Mouse (Mus musculus) C3H10T1/2 (cell line): ENCODE results near the gene Pramel1. TPM values are rescaled to one million over a fixed set of nuclear protein-coding genes. Genes with fewer than 3 reads are reported as not detected.

ENCODE experiments used
- polyA plus RNA-seq, 2 experiments: library from polyadenylated mRNA; unstranded; fragments of >200 nt; fragmentation: generic; extraction: Trizol; gene quantifications; one replicate each; pipeline ENCODE4 v1.2.1; 2012; ENCODE audit warnings: missing spikeins in 2 of 2

Pramel1 gene
- polyA plus RNA-seq, result not detected

GRCm38 (mm10) chr4:143394181-143394580 lies at the start of gene Pramel1:
Pramel1 (plus strand) TSS chr4:143394428.

DNA sequence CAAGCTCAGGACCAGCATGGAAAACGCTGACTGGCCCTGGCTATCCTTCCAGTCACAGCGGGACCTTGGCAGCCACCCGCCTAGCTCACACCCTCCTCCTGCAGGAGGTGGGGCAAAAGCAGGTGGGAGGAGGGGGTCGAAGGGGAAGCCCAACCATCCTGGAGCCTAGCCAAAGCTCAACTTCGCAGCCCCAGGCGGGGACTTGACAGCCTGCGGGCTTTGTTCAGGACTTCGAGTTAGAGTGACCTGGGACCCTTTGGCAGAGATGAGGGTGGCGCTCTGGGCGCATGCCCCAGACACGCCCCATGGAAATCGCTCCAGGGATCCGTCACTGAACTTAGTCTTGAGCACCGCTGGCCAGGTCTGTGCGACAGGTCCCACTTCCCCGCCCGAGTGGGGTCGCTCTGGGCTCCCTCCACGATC lies 44.7 kb upstream of the Pramel1 start, which contains the start of gene Lrrc38:
Lrrc38 (plus strand) TSS at position 274 of the 423 bp plus-strand sequence.

GRCm38 (mm10) chr4:143412219-143413092 lies 18.2 kb downstream of the Pramel1 start, which contains the start of gene Pramef8:
Pramef8 (plus strand) TSS chr4:143412426.

Other genes starting within 250 kb of the Pramel1 start
- gene Prdm2, start 181.4 kb upstream of the Pramel1 start, polyA plus RNA-seq, result 10 to 100 TPM in 1 of 2 experiments, 1 to 10 TPM in 1; 1.5 to 11.1 TPM
- 10 to 100 TPM; 24.8 to 73.1 TPM for gene Pdpn, start 94.9 kb upstream of the Pramel1 start, polyA plus RNA-seq
- not detected for gene Lrrc38, start 44.7 kb upstream of the Pramel1 start, polyA plus RNA-seq
- gene Pramef8, start 18.0 kb downstream of the Pramel1 start, polyA plus RNA-seq, result 10 to 100 TPM in 1 of 2 experiments, 1 to 10 TPM in 1; 2.0 to 13.9 TPM
- not detected for gene Oog4, start 55.9 kb downstream of the Pramel1 start, polyA plus RNA-seq
- not detected for gene Gm13043, start 116.9 kb downstream of the Pramel1 start, polyA plus RNA-seq
- gene Gm13040, start 141.5 kb downstream of the Pramel1 start, polyA plus RNA-seq, result under 1 TPM in 1 of 2 experiments, not detected in 1; 0.04 TPM
- gene BC080695, start 157.3 kb downstream of the Pramel1 start, polyA plus RNA-seq, result not detected
- not detected for gene Gm13057, start 157.3 kb downstream of the Pramel1 start, polyA plus RNA-seq
- gene Gm13083, start 220.6 kb downstream of the Pramel1 start, polyA plus RNA-seq, result under 1 TPM in 1 of 2 experiments, not detected in 1; 0.02 TPM